Mouse (Mus musculus) neural tube, embryonic 11.5 days (tissue): ENCODE measurements around the gene Dlg2. TPM values are rescaled to one million over a fixed set of nuclear protein-coding genes. Genes with fewer than 3 reads are reported as not detected.
A peak's percentile ranks its signal among the peaks of the same experiment; 100 is the strongest.

Experiments used
- ATAC-seq: fragments of 200-750 bp; cut with Nextera tagmentation; 2 replicates; pipeline ENCODE4 v1.8.0; 2017; ENCODE audit warnings: moderate number of reproducible peaks, mild to moderate bottlenecking, moderate TSS enrichment, moderate library complexity; ENCODE audit not compliant: insufficient read depth, low FRiP score, low TSS enrichment
- DNase-seq: peaks from one replicate; pipeline ENCODE4 v3.0.0-alpha.2; 2015; ENCODE audit warnings: low spot score
- H3K27ac ChIP-seq: fragments of 300-500 bp; sonication (generic); 2 replicates; pipeline ENCODE4 v1.5.1; 2014; ENCODE audit warnings: low read depth, mild to moderate bottlenecking, low read length
- H3K27me3 ChIP-seq: fragments of 300-500 bp; sonication (generic); 2 replicates; pipeline ENCODE4 v1.6.1; 2014; ENCODE audit warnings: mild to moderate bottlenecking, low read length, mixed read lengths; ENCODE audit not compliant: control insufficient read depth, insufficient read depth
- H3K36me3 ChIP-seq: fragments of 300-500 bp; sonication (generic); 2 replicates; pipeline ENCODE4 v1.6.1; 2014; ENCODE audit warnings: mild to moderate bottlenecking, low read length, moderate library complexity, mixed read lengths; ENCODE audit not compliant: control insufficient read depth, insufficient read depth
- H3K4me1 ChIP-seq: fragments of 300-500 bp; sonication (generic); 2 replicates; pipeline ENCODE4 v1.6.1; 2014; ENCODE audit warnings: low read length, mixed read lengths; ENCODE audit not compliant: control insufficient read depth, insufficient read depth
- H3K4me2 ChIP-seq: fragments of 300-500 bp; sonication (generic); 2 replicates; pipeline ENCODE4 v1.6.1; 2014; ENCODE audit warnings: low read depth, mild to moderate bottlenecking, moderate library complexity
- H3K4me3 ChIP-seq: fragments of 300-500 bp; sonication (generic); 2 replicates; pipeline ENCODE4 v1.5.1; 2014; ENCODE audit warnings: low read depth, low read length
- H3K9ac ChIP-seq: fragments of 300-500 bp; sonication (generic); 2 replicates; pipeline ENCODE4 v1.6.1; 2014; ENCODE audit warnings: mild to moderate bottlenecking, low read length
- H3K9me3 ChIP-seq: fragments of 300-500 bp; sonication (generic); 2 replicates; pipeline ENCODE4 v1.6.1; 2016; ENCODE audit warnings: low read length; ENCODE audit not compliant: control insufficient read depth
- WGBS: fragments of 180-500 bp; shearing (Covaris S2); extraction: QIAGEN DNeasy Blood & Tissue Kit; methylation state at CpG from one replicate; pipeline ENCODE4 v1.1.7; 2014; 5-methylcytosine and 5-hydroxymethylcytosine counted together
- polyA plus RNA-seq: library from polyadenylated mRNA; unstranded; fragments of >200 nt; fragmentation: Nextera tagmentation; extraction: Ambion mirVana; gene quantifications from 2 replicates; pipeline ENCODE4 v1.2.1, GENCODE M21; 2014

Gene Dlg2
- polyA plus RNA-seq, 1 experiment from 2014 or later, result 5.1 TPM

DNA sequence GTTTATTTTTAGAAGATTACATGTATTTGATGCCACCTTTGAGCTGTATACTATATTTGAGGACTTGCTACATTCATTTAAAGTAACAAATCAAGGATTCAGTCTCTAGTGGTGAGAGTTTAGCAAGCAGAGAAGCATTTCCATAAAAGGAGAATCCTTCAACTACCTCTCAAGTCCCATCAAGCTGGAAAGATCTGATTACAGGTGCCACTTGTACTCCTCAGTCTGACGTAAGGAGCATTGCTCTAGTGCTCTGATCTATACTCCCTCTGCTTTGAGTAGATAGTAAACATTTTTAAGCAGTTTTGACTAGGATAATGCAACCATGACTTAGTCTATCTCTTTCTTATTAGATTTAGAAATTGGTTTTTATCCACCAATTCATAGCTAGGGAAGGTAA lies 1496.5 kb downstream of the Dlg2 start:
- Histone ChIP-seq H3K9ac (no peak overlapping the region), H3K36me3 (no peaks in the 10 kb centered on the region), H3K4me2 (no peak overlapping the region), H3K4me3 (no peak overlapping the region), H3K4me1 (no peaks in the 10 kb centered on the region), H3K27me3 (no peaks in the 10 kb centered on the region), H3K27ac (no peak overlapping the region), H3K9me3 (no peaks in the 10 kb centered on the region)
- DNase-seq, result no peak
- no peak for ATAC-seq
- WGBS, result 82% methylated on average over 1 of the region's 1 CpGs

DNA sequence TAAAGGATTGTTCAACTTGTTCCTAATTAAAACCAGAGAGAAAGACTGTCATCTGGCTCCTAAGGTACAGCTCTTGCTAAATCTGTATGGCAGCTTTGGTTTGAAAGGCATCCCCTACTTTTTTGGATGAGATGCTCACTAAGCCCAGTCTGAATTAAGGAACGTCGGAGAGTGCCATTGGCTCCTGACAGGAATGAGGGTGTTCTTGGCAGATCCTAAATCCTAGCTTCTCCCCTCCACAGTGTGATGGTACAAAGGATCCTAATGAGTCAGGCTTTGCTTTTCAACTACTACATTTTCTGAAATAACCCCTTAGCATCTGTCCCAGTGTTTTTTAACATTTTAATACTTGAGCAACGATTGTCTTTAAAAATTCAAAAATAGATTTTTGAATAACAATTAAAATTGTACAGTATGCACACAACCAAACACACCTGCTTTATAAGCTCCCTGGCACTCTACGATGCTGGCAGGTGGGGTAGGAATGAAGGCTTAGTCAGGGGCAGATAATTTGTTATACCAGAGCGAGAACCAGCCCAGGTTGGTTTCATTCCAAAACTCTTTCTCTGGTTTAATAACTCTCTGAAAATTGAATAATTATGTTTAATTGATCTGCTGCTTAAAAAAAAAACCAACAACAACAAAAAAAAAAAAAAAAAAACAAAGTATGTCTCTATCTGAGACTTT lies 1527.4 kb downstream of the Dlg2 start:
- ATAC-seq (no peak), DNase-seq (no peak)
- no peak overlapping the region for H3K4me3 ChIP-seq
- H3K4me2 ChIP-seq, result no peak overlapping the region
- no peaks in the 10 kb centered on the region for H3K36me3 ChIP-seq
- H3K4me1 ChIP-seq, result no peaks in the 10 kb centered on the region
- no peak overlapping the region for H3K9ac ChIP-seq
- no peak overlapping the region for H3K27ac ChIP-seq
- 88% methylated on average over 5 of the region's 5 CpGs for WGBS
- H3K9me3 ChIP-seq, result no peaks in the 10 kb centered on the region
- no peaks in the 10 kb centered on the region for H3K27me3 ChIP-seq

DNA sequence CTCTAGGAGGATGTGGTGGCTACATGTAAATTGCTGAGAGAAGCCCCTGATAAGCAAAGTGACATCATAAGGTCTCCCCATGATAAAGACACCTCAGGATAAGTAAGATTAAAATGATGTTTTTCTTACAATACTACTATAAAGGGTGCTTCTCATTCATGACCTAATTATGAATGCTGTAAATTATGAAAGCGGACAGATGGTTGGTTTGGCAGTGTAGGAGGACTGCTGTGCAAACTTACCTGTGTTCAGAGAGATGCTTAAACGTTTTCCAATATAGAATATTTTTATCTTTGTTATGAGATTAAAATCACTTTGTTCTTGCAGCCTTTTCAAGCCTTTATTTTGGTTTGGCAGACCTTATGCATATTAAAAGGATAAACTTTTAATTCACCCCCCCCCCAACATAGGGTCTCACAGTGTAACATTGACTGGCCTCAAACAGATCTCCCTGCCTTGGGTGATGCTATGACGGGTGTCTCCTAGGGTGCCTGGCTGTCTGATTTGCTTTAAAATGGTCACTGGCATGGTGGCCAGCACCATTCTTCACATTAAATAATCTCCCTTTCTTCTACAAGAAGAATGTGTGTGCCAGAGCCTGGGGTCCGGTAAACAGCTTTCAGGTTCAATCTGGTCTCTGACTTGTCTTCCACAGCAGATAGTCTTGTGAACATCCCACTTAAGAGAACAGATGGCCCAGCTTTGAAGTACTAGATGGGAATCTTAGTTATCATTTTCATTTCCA lies 1529.4 kb downstream of the Dlg2 start:
- no peak overlapping the region for H3K4me2 ChIP-seq
- H3K27ac ChIP-seq, result no peak overlapping the region
- H3K36me3 ChIP-seq, result no peaks in the 10 kb centered on the region
- no peak overlapping the region for H3K4me3 ChIP-seq
- H3K4me1 ChIP-seq, result no peaks in the 10 kb centered on the region
- H3K9ac ChIP-seq, result no peak overlapping the region
- H3K27me3 ChIP-seq, result no peaks in the 10 kb centered on the region
- no peak for DNase-seq
- no peak for ATAC-seq
- WGBS, result 85% methylated on average over 4 of the region's 4 CpGs
- H3K9me3 ChIP-seq, result no peaks in the 10 kb centered on the region

DNA sequence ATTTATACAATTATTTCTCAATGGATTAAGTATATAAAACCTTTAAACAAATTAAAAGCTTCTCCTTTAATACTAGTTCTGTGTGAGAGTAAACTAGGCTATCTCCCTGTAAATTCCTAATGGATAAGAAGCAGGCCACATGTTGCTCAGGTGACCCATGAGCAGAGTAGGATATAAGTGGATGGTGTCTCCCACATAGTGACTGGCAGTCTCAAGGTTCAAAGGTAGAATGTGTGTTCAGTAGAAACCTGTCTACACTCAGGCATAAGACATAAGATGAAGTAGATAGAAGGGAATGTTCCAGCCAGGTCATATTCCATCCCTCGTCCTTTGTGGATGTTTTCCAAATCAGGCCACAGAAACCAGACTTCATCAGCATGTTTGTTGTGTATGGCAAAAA lies 1532.2 kb downstream of the Dlg2 start:
- Histone ChIP-seq H3K4me2 (no peak overlapping the region), H3K27me3 (no peaks in the 10 kb centered on the region), H3K27ac (no peak overlapping the region), H3K9me3 (no peaks in the 10 kb centered on the region), H3K9ac (no peak overlapping the region), H3K4me3 (no peak overlapping the region), H3K4me1 (no peaks in the 10 kb centered on the region), H3K36me3 (no peaks in the 10 kb centered on the region)
- no peak for DNase-seq
- 88% methylated on average over 1 of the region's 1 CpGs for WGBS
- no peak for ATAC-seq

DNA sequence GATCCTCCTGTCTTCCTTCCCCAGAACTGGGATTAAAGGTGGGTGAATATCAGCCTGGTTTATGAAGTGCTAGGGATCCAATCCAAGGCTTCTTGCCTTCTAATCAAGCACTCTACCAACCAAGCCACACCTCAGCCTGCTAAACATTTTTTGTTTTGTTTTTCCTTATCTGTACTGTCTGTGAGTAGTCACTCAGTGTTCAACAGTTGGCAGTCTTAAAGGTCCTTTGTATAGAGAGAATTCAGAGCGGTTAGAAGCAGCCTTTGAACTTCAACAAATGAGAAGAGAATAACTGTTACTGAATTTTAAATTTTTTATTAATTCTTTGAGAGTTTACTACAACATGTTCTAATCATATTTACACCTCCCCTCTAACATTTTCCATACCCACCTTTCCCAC lies 1548.5 kb downstream of the Dlg2 start:
- no peak overlapping the region for H3K4me3 ChIP-seq
- 91% methylated on average over 1 of the region's 1 CpGs for WGBS
- no peak overlapping the region for H3K27ac ChIP-seq
- H3K4me1 ChIP-seq, result no peaks in the 10 kb centered on the region
- H3K4me2 ChIP-seq, result no peak overlapping the region
- ATAC-seq (no peak), DNase-seq (no peak)
- no peaks in the 10 kb centered on the region for H3K27me3 ChIP-seq
- H3K36me3 ChIP-seq, result no peaks in the 10 kb centered on the region
- H3K9ac ChIP-seq, result no peak overlapping the region
- no peaks in the 10 kb centered on the region for H3K9me3 ChIP-seq

DNA sequence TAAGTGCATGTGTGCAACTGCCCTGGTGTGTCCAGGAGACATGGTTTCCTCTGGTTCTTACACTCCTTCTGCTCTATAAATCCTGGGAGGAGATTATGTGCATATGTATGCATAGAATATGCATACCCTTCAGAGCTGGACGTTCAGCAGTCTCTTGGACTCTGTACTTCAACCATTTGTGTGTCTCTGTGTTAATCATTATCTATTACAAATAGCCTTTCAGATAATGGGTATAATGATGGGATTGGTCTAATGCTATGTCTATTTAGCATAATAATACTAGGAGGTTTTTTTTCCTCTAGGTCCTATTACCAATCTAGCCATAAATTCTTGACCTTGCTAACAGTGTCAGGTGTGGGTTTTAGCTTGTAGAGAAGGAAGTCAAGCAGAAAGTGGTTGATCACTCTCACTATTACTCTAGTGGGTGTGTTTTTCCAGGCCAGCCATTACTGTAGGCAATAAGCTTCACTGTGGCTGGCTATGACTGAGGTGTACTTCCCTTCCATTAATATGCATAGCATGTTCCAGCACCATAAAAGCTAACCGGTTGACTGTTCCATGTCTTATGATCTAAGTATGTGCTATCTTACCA lies 1549.1 kb downstream of the Dlg2 start:
- WGBS, result 69% methylated on average over 2 of the region's 2 CpGs
- no peaks in the 10 kb centered on the region for H3K27me3 ChIP-seq
- H3K4me1 ChIP-seq, result no peaks in the 10 kb centered on the region
- no peak for ATAC-seq
- DNase-seq, result no peak
- no peak overlapping the region for H3K4me3 ChIP-seq
- H3K9ac ChIP-seq, result no peak overlapping the region
- H3K4me2 ChIP-seq, result no peak overlapping the region
- no peak overlapping the region for H3K27ac ChIP-seq
- H3K36me3 ChIP-seq, result no peaks in the 10 kb centered on the region
- H3K9me3 ChIP-seq, result no peaks in the 10 kb centered on the region

DNA sequence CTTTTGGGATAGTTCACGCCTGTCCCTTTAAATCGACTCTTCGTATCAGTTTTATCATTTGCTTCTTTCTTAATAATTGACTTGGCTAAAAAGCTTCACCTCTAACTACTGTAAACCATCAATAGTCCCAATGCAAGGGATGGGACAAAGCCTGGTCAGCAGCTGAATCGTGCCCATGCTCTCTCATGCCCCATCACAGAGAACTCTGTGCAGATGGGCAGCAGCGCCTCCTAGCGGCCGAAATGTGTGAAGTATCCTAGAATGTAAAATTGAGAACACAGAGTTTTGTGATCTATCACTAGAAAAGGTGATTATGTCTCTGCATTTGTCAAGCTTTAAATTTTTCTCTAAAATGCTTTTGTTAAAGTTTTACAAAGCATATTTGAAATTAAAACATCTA lies 1550.6 kb downstream of the Dlg2 start:
- no peaks in the 10 kb centered on the region for H3K4me1 ChIP-seq
- ATAC-seq (peak; percentile 73), DNase-seq (peak; percentile 80)
- H3K9me3 ChIP-seq, result no peaks in the 10 kb centered on the region
- H3K27me3 ChIP-seq, result no peaks in the 10 kb centered on the region
- no peaks in the 10 kb centered on the region for H3K36me3 ChIP-seq
- no peak overlapping the region for H3K27ac ChIP-seq
- H3K9ac ChIP-seq, result no peak overlapping the region
- H3K4me2 ChIP-seq, result no peak overlapping the region
- H3K4me3 ChIP-seq, result no peak overlapping the region
- WGBS, result 37% methylated on average over 7 of the region's 7 CpGs

DNA sequence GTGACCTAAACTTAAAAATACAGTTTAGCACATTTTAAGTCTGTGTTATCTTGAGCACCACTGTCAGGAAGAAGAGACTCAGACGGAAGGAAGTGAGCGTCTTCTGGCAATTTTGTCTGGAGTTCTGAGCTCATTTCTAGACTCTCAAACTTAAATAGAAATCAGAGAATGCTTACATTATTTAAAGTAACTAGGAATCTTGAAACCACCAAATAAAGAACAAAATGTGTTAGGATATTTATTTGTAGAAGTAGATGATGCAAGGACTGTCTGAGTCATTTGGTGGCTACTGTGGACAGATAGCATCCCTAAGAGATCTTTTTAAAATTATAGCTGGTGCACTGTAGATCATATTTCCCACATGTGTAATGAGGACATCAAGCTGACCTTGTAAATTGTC lies 1557.8 kb downstream of the Dlg2 start:
- ATAC-seq (no peak), DNase-seq (no peak)
- Histone ChIP-seq H3K9ac (no peak overlapping the region), H3K4me1 (no peaks in the 10 kb centered on the region), H3K27me3 (no peaks in the 10 kb centered on the region), H3K9me3 (no peaks in the 10 kb centered on the region), H3K27ac (no peak overlapping the region), H3K4me3 (no peak overlapping the region), H3K4me2 (no peak overlapping the region), H3K36me3 (no peaks in the 10 kb centered on the region)
- WGBS, result 96% methylated on average over 2 of the region's 2 CpGs

DNA sequence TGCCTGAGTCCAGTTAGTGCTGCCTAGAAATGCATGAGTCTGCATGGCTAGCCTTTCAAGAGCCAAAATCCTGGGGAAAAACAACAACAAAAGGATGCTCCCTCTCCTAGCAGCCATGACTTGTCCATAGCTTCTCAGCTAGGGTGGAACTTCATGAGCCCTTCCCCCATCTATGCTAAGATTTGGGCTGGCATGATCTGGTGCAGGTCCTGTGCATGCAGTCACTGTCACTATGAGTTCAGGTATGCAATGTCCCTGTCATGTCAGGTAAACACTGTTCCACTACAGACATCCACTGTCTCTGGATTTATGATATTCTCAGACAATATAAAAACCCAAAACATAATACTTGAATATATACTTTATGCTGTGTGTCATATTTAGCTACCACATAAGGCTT lies 1563.7 kb downstream of the Dlg2 start:
- Histone ChIP-seq H3K27ac (no peak overlapping the region), H3K4me1 (no peaks in the 10 kb centered on the region), H3K4me3 (no peak overlapping the region), H3K27me3 (no peaks in the 10 kb centered on the region), H3K9ac (no peak overlapping the region), H3K9me3 (no peaks in the 10 kb centered on the region), H3K36me3 (no peaks in the 10 kb centered on the region), H3K4me2 (no peak overlapping the region)
- no peak for DNase-seq
- 0 out of 2 replicates have a peak, but pooled peaks have one; percentile 23 for ATAC-seq
